Mouse (Mus musculus) G1E (cell line): ENCODE data around the gene Ppp1r9a. TPM values are rescaled to one million over a fixed set of nuclear protein-coding genes. Genes with fewer than 3 reads are reported as not detected.

ENCODE experiments used
- ATAC-seq: 2 replicates; pipeline ENCODE4 v1.8.0; 2016; ENCODE audit warnings: mild to moderate bottlenecking; ENCODE audit not compliant: insufficient number of reproducible peaks, poor library complexity, low FRiP score, severe bottlenecking; ENCODE audit errors: extremely low read depth
- DNase-seq: peaks from one replicate; pipeline ENCODE4 v3.0.0; 2012; ENCODE audit warnings: low spot score
- H3K27me3 ChIP-seq: 2 replicates; pipeline ENCODE4 v1.6.1; 2012; ENCODE audit warnings: mild to moderate bottlenecking, low read length, inconsistent platforms; ENCODE audit not compliant: insufficient read depth
- H3K36me3 ChIP-seq: replicated peaks from 2 replicates; pipeline ENCODE3; 2012; ENCODE audit warnings: mild to moderate bottlenecking, inconsistent platforms
- H3K4me1 ChIP-seq: 2 replicates; pipeline ENCODE4 v1.6.1; 2012; ENCODE audit warnings: low read depth, low read length, inconsistent platforms, mixed read lengths; ENCODE audit not compliant: insufficient read depth
- H3K4me3 ChIP-seq: 2 replicates; pipeline ENCODE4 v1.5.1; 2012; ENCODE audit warnings: low read depth, mild to moderate bottlenecking, inconsistent platforms, low read length, moderate library complexity, mixed read lengths
- H3K9me3 ChIP-seq: replicated peaks from 2 replicates; pipeline ENCODE4 v1.6.1; 2012; ENCODE audit warnings: inconsistent platforms
- CTCF ChIP-seq: IDR thresholded peaks from 2 replicates; pipeline ENCODE4 v1.5.1; 2012; ENCODE audit warnings: low read depth, low read length, inconsistent platforms, mixed read lengths
- GATA1 ChIP-seq: IDR thresholded peaks from 2 replicates; pipeline ENCODE4 v1.6.1; 2012; ENCODE audit warnings: borderline replicate concordance, low read length, inconsistent platforms, mixed read lengths
- GATA2 ChIP-seq: IDR thresholded peaks from 2 replicates; pipeline ENCODE4 v1.6.1; 2012; ENCODE audit warnings: low read depth, low read length, inconsistent platforms, borderline replicate concordance
- POLR2AphosphoS5 ChIP-seq: IDR thresholded peaks from 2 replicates; pipeline ENCODE4 v1.6.1; 2012; ENCODE audit warnings: low read depth, low read length, inconsistent platforms; ENCODE audit not compliant: insufficient replicate concordance
- TAL1 ChIP-seq: conservative IDR thresholded peaks from 2 replicates; pipeline ENCODE4 v1.6.1; 2012; ENCODE audit warnings: low read depth, low read length, inconsistent platforms, mixed read lengths
- polyA plus RNA-seq: library from polyadenylated mRNA; stranded (reverse); fragments of >175 nt; gene quantifications from 2 replicates; pipeline ENCODE4 v1.2.3, GENCODE M21; 2012
- total RNA-seq, 2 experiments: library from RNA; stranded (forward) in 1 of 2; stranded (reverse) in 1 of 2; fragments of 200-1000 nt in 1 of 2; fragments of >200 nt in 1 of 2; fragmentation: Nextera tagmentation in 1 of 2; gene quantifications; 2 replicates each; pipeline ENCODE4 v1.2.3; 2014 to 2017

Gene Ppp1r9a
- total and polyA plus RNA-seq, 3 experiments: 0.01 to 0.33 TPM; not detected in 1

GRCm38 (mm10) chr6:4967236-4967635 is 64.5 kb downstream of the Ppp1r9a start:
- H3K36me3 ChIP-seq: no peaks in the 10 kb centered on the region
- H3K27me3 ChIP-seq: peaks cover 4% of the 10 kb centered on the region; the same call in 1 of the 2 replicates
- H3K4me1 ChIP-seq: no peaks in the 10 kb centered on the region
- H3K9me3 ChIP-seq: no peaks in the 10 kb centered on the region
- H3K4me3 ChIP-seq: no peak overlapping the region
- DNase-seq (no peak), ATAC-seq (no peak)
- TF ChIP-seq GATA1: no peak
- TF ChIP-seq TAL1: no peak
- no peak for TF ChIP-seq CTCF
- no peak for TF ChIP-seq GATA2
- no peak for TF ChIP-seq POLR2AphosphoS5

GRCm38 (mm10) chr6:4971229-4971628 is 68.5 kb downstream of the Ppp1r9a start:
- TF ChIP-seq GATA1 (no peak), GATA2 (no peak), CTCF (no peak), TAL1 (no peak), POLR2AphosphoS5 (no peak)
- no peak overlapping the region for H3K4me3 ChIP-seq
- H3K36me3 ChIP-seq: no peaks in the 10 kb centered on the region
- H3K4me1 ChIP-seq: peaks cover 2% of the 10 kb centered on the region; the same call in 1 of the 2 replicates
- no peaks in the 10 kb centered on the region for H3K9me3 ChIP-seq
- ATAC-seq (no peak), DNase-seq (no peak)
- 0 out of 2 replicates have a peak, but pooled peaks cover 3% of the 10 kb centered on the region for H3K27me3 ChIP-seq

GRCm38 (mm10) chr6:4972808-4973207 is 70.1 kb downstream of the Ppp1r9a start:
- ATAC-seq: no peak
- H3K4me3 ChIP-seq: no peak overlapping the region
- DNase-seq: no peak

GRCm38 (mm10) chr6:4973337-4973736 is 70.6 kb downstream of the Ppp1r9a start:
- DNase-seq (no peak), ATAC-seq (no peak)
- no peaks in the 10 kb centered on the region for H3K36me3 ChIP-seq

More at GRCm38 (mm10) chr6:4972808-4973207, 70.1 kb downstream of the Ppp1r9a start:
- Histone ChIP-seq H3K27me3 (peaks cover 8% of the 10 kb centered on the region; the same call in 1 of the 2 replicates), H3K4me1 (peaks cover 2% of the 10 kb centered on the region; the same call in 1 of the 2 replicates), H3K36me3 (no peaks in the 10 kb centered on the region), H3K9me3 (no peaks in the 10 kb centered on the region)
- TF ChIP-seq GATA1 (no peak), POLR2AphosphoS5 (no peak), TAL1 (no peak), GATA2 (no peak), CTCF (no peak)

GRCm38 (mm10) chr6:4977515-4977914 is 74.8 kb downstream of the Ppp1r9a start:
- TF ChIP-seq CTCF (no peak), GATA2 (no peak), TAL1 (no peak), GATA1 (no peak), POLR2AphosphoS5 (no peak)
- no peak for ATAC-seq
- Histone ChIP-seq H3K27me3 (peaks cover 8% of the 10 kb centered on the region; the same call in 1 of the 2 replicates), H3K4me1 (peaks cover 2% of the 10 kb centered on the region; the same call in 1 of the 2 replicates), H3K9me3 (no peaks in the 10 kb centered on the region), H3K4me3 (no peak overlapping the region), H3K36me3 (no peaks in the 10 kb centered on the region)
- no peak for DNase-seq

More at GRCm38 (mm10) chr6:4973337-4973736, 70.6 kb downstream of the Ppp1r9a start:
- Histone ChIP-seq H3K4me3 (no peak overlapping the region), H3K27me3 (peaks cover 8% of the 10 kb centered on the region; the same call in 1 of the 2 replicates), H3K9me3 (no peaks in the 10 kb centered on the region), H3K4me1 (peaks cover 2% of the 10 kb centered on the region; the same call in 1 of the 2 replicates)
- TF ChIP-seq GATA1 (no peak), GATA2 (no peak), POLR2AphosphoS5 (no peak), TAL1 (no peak), CTCF (no peak)

GRCm38 (mm10) chr6:4978249-4978648 is 75.5 kb downstream of the Ppp1r9a start:
- no peak for ATAC-seq
- H3K4me3 ChIP-seq: no peak overlapping the region
- no peaks in the 10 kb centered on the region for H3K9me3 ChIP-seq
- peaks cover 2% of the 10 kb centered on the region; the same call in 1 of the 2 replicates for H3K4me1 ChIP-seq
- no peaks in the 10 kb centered on the region for H3K36me3 ChIP-seq
- TF ChIP-seq GATA2 (no peak), TAL1 (no peak), POLR2AphosphoS5 (no peak), CTCF (no peak), GATA1 (no peak)
- peaks cover 15% of the 10 kb centered on the region; the same call in 1 of the 2 replicates for H3K27me3 ChIP-seq
- no peak for DNase-seq

- Histone ChIP-seq H3K4me3 (no peak overlapping the region), H3K36me3 (no peaks in the 10 kb centered on the region), H3K27me3 (peaks cover 15% of the 10 kb centered on the region; the same call in 1 of the 2 replicates), H3K4me1 (peaks cover 2% of the 10 kb centered on the region; the same call in 1 of the 2 replicates), H3K9me3 (no peaks in the 10 kb centered on the region)
- no peak for DNase-seq
- TF ChIP-seq GATA2 (no peak), POLR2AphosphoS5 (no peak), TAL1 (no peak), GATA1 (no peak), CTCF (no peak)
- no peak for ATAC-seq
Observed at GRCm38 (mm10) chr6:4978897-4979296, 76.2 kb downstream of the Ppp1r9a start.
